Mouse (Mus musculus) heart, embryonic 13.5 days (tissue): ENCODE data around the gene Tbx21. TPM values are rescaled to one million over a fixed set of nuclear protein-coding genes. Genes with fewer than 3 reads are reported as not detected.

Experiments used
- ATAC-seq: fragments of 200-750 bp; cut with Nextera tagmentation; 2 replicates; pipeline ENCODE4 v1.8.0; 2017; ENCODE audit warnings: moderate TSS enrichment; ENCODE audit not compliant: insufficient number of reproducible peaks, low FRiP score, low TSS enrichment; ENCODE audit errors: extremely low read depth
- H3K27ac ChIP-seq: fragments of 300-500 bp; sonication (generic); replicated peaks from 2 replicates; pipeline ENCODE4 v1.5.1; 2015; ENCODE audit warnings: moderate library complexity, mild to moderate bottlenecking, inconsistent platforms
- H3K27me3 ChIP-seq: fragments of 300-500 bp; sonication (generic); replicated peaks from 2 replicates; pipeline ENCODE4 v1.6.1; 2015; ENCODE audit warnings: mild to moderate bottlenecking, inconsistent platforms
- H3K36me3 ChIP-seq: fragments of 300-500 bp; sonication (generic); 2 replicates; pipeline ENCODE4 v1.6.1; 2015; ENCODE audit warnings: mild to moderate bottlenecking, inconsistent platforms
- H3K4me1 ChIP-seq: fragments of 300-500 bp; sonication (generic); 2 replicates; pipeline ENCODE4 v1.6.1; 2015; ENCODE audit warnings: inconsistent platforms
- H3K4me2 ChIP-seq: fragments of 300-500 bp; sonication (generic); 2 replicates; pipeline ENCODE4 v1.6.1; 2015; ENCODE audit warnings: inconsistent platforms, mild to moderate bottlenecking, moderate library complexity
- H3K4me3 ChIP-seq: fragments of 300-500 bp; sonication (generic); 2 replicates; pipeline ENCODE4 v1.5.1; 2015; ENCODE audit warnings: moderate library complexity, mild to moderate bottlenecking, inconsistent platforms
- H3K9ac ChIP-seq: fragments of 300-500 bp; sonication (generic); 2 replicates; pipeline ENCODE4 v1.6.1; 2015; ENCODE audit warnings: inconsistent platforms, mild to moderate bottlenecking, moderate library complexity
- H3K9me3 ChIP-seq: fragments of 300-500 bp; sonication (generic); 2 replicates; pipeline ENCODE4 v1.6.1; 2016; ENCODE audit warnings: inconsistent platforms
- WGBS: fragments of 180-500 bp; shearing (Covaris S2); methylation state at CpG from one replicate; pipeline ENCODE4 v1.1.7; 2015; ENCODE audit warnings: mixed read lengths; 5-methylcytosine and 5-hydroxymethylcytosine counted together
- polyA plus RNA-seq: library from polyadenylated mRNA; unstranded; fragments of >200 nt; fragmentation: Nextera tagmentation; extraction: Ambion mirVana; gene quantifications from 2 replicates; pipeline ENCODE4 v1.2.1, GENCODE M21; 2015

Tbx21 gene
- polyA plus RNA-seq, 1 experiment from 2014 or later: not detected

GRCm38 (mm10) chr11:97131683-97132082, 16.6 kb upstream of the Tbx21 start:
- H3K4me1 ChIP-seq: peaks cover 3% of the 10 kb centered on the region
- 52% methylated on average over 2 of the region's 2 CpGs for WGBS
- peaks cover 7% of the 10 kb centered on the region for H3K36me3 ChIP-seq
- no peak overlapping the region for H3K9ac ChIP-seq
- H3K4me3 ChIP-seq: no peak overlapping the region
- H3K4me2 ChIP-seq: no peak overlapping the region
- no peaks in the 10 kb centered on the region for H3K9me3 ChIP-seq
- no peak overlapping the region for H3K27ac ChIP-seq
- no peak for ATAC-seq
- peaks cover 90% of the 10 kb centered on the region for H3K27me3 ChIP-seq

- no peak for ATAC-seq
- Histone ChIP-seq H3K4me1 (peaks cover 5% of the 10 kb centered on the region), H3K9ac (no peak overlapping the region), H3K27me3 (peaks cover 88% of the 10 kb centered on the region), H3K27ac (no peak overlapping the region), H3K9me3 (no peaks in the 10 kb centered on the region), H3K36me3 (no peaks in the 10 kb centered on the region), H3K4me3 (no peak overlapping the region), H3K4me2 (no peak overlapping the region)
- 70% methylated on average over 7 of the region's 7 CpGs for WGBS
Measured at GRCm38 (mm10) chr11:97130318-97130717, 15.2 kb upstream of the Tbx21 start.

GRCm38 (mm10) chr11:97128956-97129355, 13.8 kb upstream of the Tbx21 start:
- no peaks in the 10 kb centered on the region for H3K9me3 ChIP-seq
- no peak overlapping the region for H3K4me2 ChIP-seq
- peaks cover 88% of the 10 kb centered on the region for H3K27me3 ChIP-seq
- H3K36me3 ChIP-seq: no peaks in the 10 kb centered on the region
- WGBS: 56% methylated on average over 3 of the region's 3 CpGs
- no peak for ATAC-seq
- peaks cover 9% of the 10 kb centered on the region for H3K4me1 ChIP-seq
- H3K27ac ChIP-seq: no peak overlapping the region
- H3K9ac ChIP-seq: no peak overlapping the region
- H3K4me3 ChIP-seq: no peak overlapping the region

GRCm38 (mm10) chr11:97127470-97128223, 12.5 kb upstream of the Tbx21 start:
- no peak overlapping the region for H3K27ac ChIP-seq
- no peaks in the 10 kb centered on the region for H3K36me3 ChIP-seq
- no peak for ATAC-seq
- H3K4me1 ChIP-seq: peaks cover 15% of the 10 kb centered on the region
- peak overlapping the region; percentile 63 for H3K4me3 ChIP-seq
- peak overlapping the region; percentile 81 for H3K9ac ChIP-seq
- peak overlapping the region; percentile 96 for H3K4me2 ChIP-seq
- H3K27me3 ChIP-seq: peaks cover 77% of the 10 kb centered on the region
- H3K9me3 ChIP-seq: no peaks in the 10 kb centered on the region
- 19% methylated on average over 19 of the region's 19 CpGs for WGBS

- H3K4me3 ChIP-seq: peak overlapping the region; percentile 63
- no peaks in the 10 kb centered on the region for H3K36me3 ChIP-seq
- 3% methylated on average over 32 of the region's 32 CpGs for WGBS
- ATAC-seq: no peak
- H3K4me1 ChIP-seq: peaks cover 15% of the 10 kb centered on the region
- no peaks in the 10 kb centered on the region for H3K9me3 ChIP-seq
- H3K4me2 ChIP-seq: peak overlapping the region; percentile 96
- H3K27me3 ChIP-seq: peaks cover 70% of the 10 kb centered on the region
- H3K9ac ChIP-seq: peak overlapping the region; percentile 81
- H3K27ac ChIP-seq: no peak overlapping the region
Measured at GRCm38 (mm10) chr11:97126645-97127468, 11.7 kb upstream of the Tbx21 start.

GRCm38 (mm10) chr11:97124266-97125036, 9.3 kb upstream of the Tbx21 start:
- Histone ChIP-seq H3K9ac (no peak overlapping the region), H3K36me3 (no peaks in the 10 kb centered on the region), H3K9me3 (no peaks in the 10 kb centered on the region), H3K4me3 (no peak overlapping the region), H3K4me1 (peaks cover 21% of the 10 kb centered on the region), H3K27me3 (peaks cover 62% of the 10 kb centered on the region), H3K4me2 (no peak overlapping the region), H3K27ac (no peak overlapping the region)
- ATAC-seq: no peak
- WGBS: 62% methylated on average over 10 of the region's 10 CpGs

GRCm38 (mm10) chr11:97123282-97123890, 8.3 kb upstream of the Tbx21 start:
- 15% methylated on average over 11 of the region's 11 CpGs for WGBS
- H3K4me3 ChIP-seq: no peak overlapping the region
- H3K4me2 ChIP-seq: no peak overlapping the region
- H3K9me3 ChIP-seq: no peaks in the 10 kb centered on the region
- no peaks in the 10 kb centered on the region for H3K36me3 ChIP-seq
- ATAC-seq: no peak
- 0 out of 2 replicates have a peak overlapping the region, but pooled peaks have one; percentile 14 for H3K9ac ChIP-seq
- peaks cover 21% of the 10 kb centered on the region for H3K4me1 ChIP-seq
- peaks cover 62% of the 10 kb centered on the region for H3K27me3 ChIP-seq
- H3K27ac ChIP-seq: no peak overlapping the region

GRCm38 (mm10) chr11:97120641-97121040, 5.5 kb upstream of the Tbx21 start:
- H3K4me3 ChIP-seq: no peak overlapping the region
- H3K27ac ChIP-seq: no peak overlapping the region
- 0 out of 2 replicates have a peak overlapping the region, but pooled peaks have one; percentile 17 for H3K9ac ChIP-seq
- no peaks in the 10 kb centered on the region for H3K9me3 ChIP-seq
- peaks cover 71% of the 10 kb centered on the region for H3K27me3 ChIP-seq
- 45% methylated on average over 3 of the region's 3 CpGs for WGBS
- H3K36me3 ChIP-seq: no peaks in the 10 kb centered on the region
- H3K4me1 ChIP-seq: peaks cover 19% of the 10 kb centered on the region
- no peak for ATAC-seq
- no peak overlapping the region for H3K4me2 ChIP-seq

GRCm38 (mm10) chr11:97120221-97120620, 5.1 kb upstream of the Tbx21 start:
- Histone ChIP-seq H3K9me3 (no peaks in the 10 kb centered on the region), H3K4me1 (peaks cover 23% of the 10 kb centered on the region), H3K36me3 (no peaks in the 10 kb centered on the region), H3K4me3 (no peak overlapping the region), H3K4me2 (no peak overlapping the region), H3K27ac (no peak overlapping the region), H3K9ac (0 out of 2 replicates have a peak overlapping the region, but pooled peaks have one; percentile 17), H3K27me3 (peaks cover 72% of the 10 kb centered on the region)
- 55% methylated on average over 10 of the region's 10 CpGs for WGBS
- ATAC-seq: no peak

GRCm38 (mm10) chr11:97115797-97116196, 666 bp upstream of the Tbx21 start:
- Histone ChIP-seq H3K27ac (no peak overlapping the region), H3K36me3 (no peaks in the 10 kb centered on the region), H3K4me1 (peaks cover 25% of the 10 kb centered on the region), H3K9me3 (no peaks in the 10 kb centered on the region), H3K4me3 (peak overlapping the region; percentile 51), H3K27me3 (peaks cover 97% of the 10 kb centered on the region), H3K4me2 (peak overlapping the region; percentile 78), H3K9ac (no peak overlapping the region)
- ATAC-seq: no peak
- 8% methylated on average over 11 of the region's 11 CpGs for WGBS
